Mouse (Mus musculus) lung, postnatal 0 days (tissue): ENCODE measurements around the gene Islr2. TPM values are rescaled to one million over a fixed set of nuclear protein-coding genes. Genes with fewer than 3 reads are reported as not detected.

Experiments
- ATAC-seq: fragments of 200-750 bp; cut with Nextera tagmentation; 2 replicates; pipeline ENCODE4 v1.8.0; 2017; ENCODE audit warnings: moderate library complexity
- DNase-seq: peaks from one replicate; pipeline ENCODE4 v3.0.0-alpha.2; 2016; ENCODE audit warnings: low spot score
- H3K27ac ChIP-seq: fragments of 300-500 bp; sonication (generic); 2 replicates; pipeline ENCODE4 v1.5.1; 2014; ENCODE audit warnings: antibody characterized with exemption, mild to moderate bottlenecking, low read length, mixed read lengths
- H3K27me3 ChIP-seq: fragments of 300-500 bp; sonication (generic); replicated peaks from 2 replicates; pipeline ENCODE4 v1.6.1; 2014; ENCODE audit warnings: low read length, mixed read lengths; ENCODE audit not compliant: insufficient read depth
- H3K36me3 ChIP-seq: fragments of 300-500 bp; sonication (generic); 2 replicates; pipeline ENCODE4 v1.6.1; 2014; ENCODE audit warnings: low read length, mixed read lengths; ENCODE audit not compliant: insufficient read depth
- H3K4me1 ChIP-seq: fragments of 300-500 bp; sonication (generic); 2 replicates; pipeline ENCODE4 v1.6.1; 2014; ENCODE audit warnings: antibody characterized with exemption, low read depth, low read length, mixed read lengths; ENCODE audit not compliant: insufficient read depth
- H3K4me2 ChIP-seq: fragments of 300-500 bp; sonication (generic); replicated peaks from 2 replicates; pipeline ENCODE4 v1.6.1; 2014; ENCODE audit warnings: low read depth, mild to moderate bottlenecking, low read length, moderate library complexity, mixed read lengths
- H3K4me3 ChIP-seq: fragments of 300-500 bp; sonication (generic); 2 replicates; pipeline ENCODE4 v1.5.1; 2014; ENCODE audit warnings: low read depth, low read length
- H3K9ac ChIP-seq: fragments of 300-500 bp; sonication (generic); replicated peaks from 2 replicates; pipeline ENCODE4 v1.6.1; 2014; ENCODE audit warnings: low read depth, mild to moderate bottlenecking
- H3K9me3 ChIP-seq: fragments of 300-500 bp; sonication (generic); 2 replicates; pipeline ENCODE4 v1.6.1; 2016; ENCODE audit warnings: low read length, mixed read lengths
- CTCF ChIP-seq: IDR thresholded peaks from 2 replicates; pipeline ENCODE4 v1.5.1; 2016; ENCODE audit warnings: antibody characterized with exemption, mild to moderate bottlenecking
- EP300 ChIP-seq: IDR thresholded peaks from 2 replicates; pipeline ENCODE4 v1.6.1; 2016; ENCODE audit warnings: antibody characterized with exemption, mild to moderate bottlenecking, control low read depth
- WGBS: fragments of 180-500 bp; shearing (Covaris S2); extraction: QIAGEN DNeasy Blood & Tissue Kit; methylation state at CpG from one replicate; pipeline ENCODE4 v1.1.7; 2014; 5-methylcytosine and 5-hydroxymethylcytosine counted together
- polyA plus RNA-seq: library from polyadenylated mRNA; unstranded; fragments of >200 nt; fragmentation: Nextera tagmentation; extraction: Ambion mirVana; gene quantifications from 2 replicates; pipeline ENCODE4 v1.2.1, GENCODE M21; 2015

The Islr2 gene
- polyA plus RNA-seq, 1 experiment from 2014 or later: not detected

- Histone ChIP-seq H3K4me2 (no peak overlapping the region), H3K36me3 (no peaks in the 10 kb centered on the region), H3K4me3 (no peak overlapping the region), H3K4me1 (peaks cover 5% of the 10 kb centered on the region; the same call in 1 of the 2 replicates), H3K9me3 (no peaks in the 10 kb centered on the region), H3K27me3 (no peaks in the 10 kb centered on the region), H3K9ac (no peak overlapping the region), H3K27ac (no peak overlapping the region)
- no peak for DNase-seq
- TF ChIP-seq CTCF (no peak), EP300 (no peak)
- ATAC-seq: peak; percentile 34; the same call in 1 of the 2 replicates
- 28% methylated on average over 4 of the region's 4 CpGs for WGBS
Measured at GRCm38 (mm10) chr9:58159855-58160254, 44.3 kb downstream of the Islr2 start.

GRCm38 (mm10) chr9:58158541-58159311, 45.4 kb downstream of the Islr2 start:
- peak; percentile 67 for ATAC-seq
- H3K36me3 ChIP-seq: no peaks in the 10 kb centered on the region
- 0 out of 2 replicates have a peak overlapping the region, but pooled peaks have one; percentile 1 for H3K4me3 ChIP-seq
- peak overlapping the region; percentile 37 for H3K4me2 ChIP-seq
- peak; percentile 56 for DNase-seq
- H3K4me1 ChIP-seq: peaks cover 5% of the 10 kb centered on the region; the same call in 1 of the 2 replicates
- 17% methylated on average over 7 of the region's 7 CpGs for WGBS
- no peaks in the 10 kb centered on the region for H3K9me3 ChIP-seq
- H3K9ac ChIP-seq: no peak overlapping the region
- no peaks in the 10 kb centered on the region for H3K27me3 ChIP-seq
- TF ChIP-seq EP300 (no peak), CTCF (no peak)
- peak overlapping the region; percentile 62 for H3K27ac ChIP-seq

- ATAC-seq: no peak
Measured at GRCm38 (mm10) chr9:58157838-58158237, 46.3 kb downstream of the Islr2 start.

GRCm38 (mm10) chr9:58156819-58157560, 47.1 kb downstream of the Islr2 start:
- Histone ChIP-seq H3K27ac (no peak overlapping the region), H3K27me3 (no peaks in the 10 kb centered on the region), H3K4me1 (peaks cover 5% of the 10 kb centered on the region; the same call in 1 of the 2 replicates), H3K4me2 (no peak overlapping the region), H3K9me3 (no peaks in the 10 kb centered on the region), H3K36me3 (no peaks in the 10 kb centered on the region), H3K9ac (no peak overlapping the region), H3K4me3 (no peak overlapping the region)
- ATAC-seq (no peak), DNase-seq (no peak)
- TF ChIP-seq EP300 (no peak), CTCF (no peak)
- 84% methylated on average over 22 of the region's 22 CpGs for WGBS

More at GRCm38 (mm10) chr9:58157838-58158237, 46.3 kb downstream of the Islr2 start:
- H3K4me1 ChIP-seq: peaks cover 5% of the 10 kb centered on the region; the same call in 1 of the 2 replicates
- peak overlapping the region; percentile 62; the same call in 1 of the 2 replicates for H3K27ac ChIP-seq
- H3K9ac ChIP-seq: no peak overlapping the region
- H3K27me3 ChIP-seq: no peaks in the 10 kb centered on the region
- peak overlapping the region; percentile 1; the same call in 1 of the 2 replicates for H3K4me3 ChIP-seq
- TF ChIP-seq EP300: no peak
- TF ChIP-seq CTCF: no peak
- DNase-seq: no peak
- no peaks in the 10 kb centered on the region for H3K9me3 ChIP-seq
- no peaks in the 10 kb centered on the region for H3K36me3 ChIP-seq
- H3K4me2 ChIP-seq: peak overlapping the region; percentile 37
- WGBS: 57% methylated on average over 13 of the region's 13 CpGs

DNA sequence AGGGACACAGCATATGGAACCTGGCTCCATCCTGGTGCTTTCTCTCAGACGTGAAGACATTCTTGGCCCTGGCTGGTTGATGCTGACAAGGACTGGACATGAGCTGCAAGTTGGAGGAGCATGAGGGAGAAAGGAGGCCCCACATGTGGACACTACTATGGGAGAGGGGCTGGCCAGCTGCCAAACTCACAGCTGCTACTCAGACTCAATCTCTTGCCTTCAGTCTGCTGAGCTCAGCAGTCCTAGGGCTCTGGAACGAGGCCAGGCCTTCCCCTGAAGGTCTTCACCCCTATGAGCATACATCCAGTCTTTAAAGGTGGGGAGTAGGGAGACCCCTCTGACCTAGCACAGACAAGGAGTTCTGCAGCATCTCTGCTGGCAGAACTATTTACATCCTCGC, 48.8 kb downstream of the Islr2 start:
- Histone ChIP-seq H3K4me2 (no peak overlapping the region), H3K9ac (no peak overlapping the region), H3K36me3 (no peaks in the 10 kb centered on the region), H3K27me3 (no peaks in the 10 kb centered on the region), H3K27ac (no peak overlapping the region), H3K4me3 (no peak overlapping the region), H3K9me3 (no peaks in the 10 kb centered on the region), H3K4me1 (peaks cover 5% of the 10 kb centered on the region; the same call in 1 of the 2 replicates)
- no peak for TF ChIP-seq CTCF
- TF ChIP-seq EP300: no peak
- 38% methylated on average over 3 of the region's 3 CpGs for WGBS
- peak; percentile 60 for DNase-seq
- peak; percentile 45; the same call in 1 of the 2 replicates for ATAC-seq

DNA sequence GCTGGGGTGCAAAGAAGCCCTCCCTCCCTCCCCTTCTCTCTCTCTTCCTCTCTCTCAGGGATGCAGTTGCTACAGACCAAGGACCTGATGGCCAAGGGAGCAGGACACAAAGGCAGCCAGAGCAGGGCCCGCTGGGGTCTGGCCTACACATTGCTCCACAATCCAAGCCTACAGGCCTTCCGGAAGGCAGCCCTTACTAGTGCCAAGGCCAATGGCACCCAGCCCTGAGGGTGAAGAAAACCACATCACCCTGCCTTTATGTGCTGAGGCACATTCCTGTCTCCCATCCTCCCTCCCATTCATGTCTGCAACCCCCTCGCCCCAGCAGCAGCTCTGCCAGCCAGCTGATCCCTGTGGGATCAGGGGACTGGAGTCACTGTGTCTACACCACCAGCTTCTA, 51.0 kb downstream of the Islr2 start:
- no peak for ATAC-seq
- no peak overlapping the region for H3K4me2 ChIP-seq
- no peaks in the 10 kb centered on the region for H3K36me3 ChIP-seq
- H3K27ac ChIP-seq: no peak overlapping the region
- H3K27me3 ChIP-seq: no peaks in the 10 kb centered on the region
- H3K9ac ChIP-seq: no peak overlapping the region
- TF ChIP-seq EP300 (no peak), CTCF (no peak)
- no peak overlapping the region for H3K4me3 ChIP-seq
- 76% methylated on average over 3 of the region's 3 CpGs for WGBS
- H3K9me3 ChIP-seq: no peaks in the 10 kb centered on the region
- DNase-seq: no peak
- H3K4me1 ChIP-seq: peaks cover under 1% of the 10 kb centered on the region; the same call in 1 of the 2 replicates
